Mouse (Mus musculus): ENCODE measurements at regions not wholly inside any gene's neighbourhood (a gene's known extent, or its start where the extent isn't known, plus 50 kb on each side); places are given as distances from the start of the nearest gene placed in this dataset.

- Histone ChIP-seq H3K9ac (ENCODE audit: insufficient read depth, low read depth) (no peak overlapping the region), H3K4me2 (ENCODE audit: insufficient read depth, low read depth, poor library complexity, severe bottlenecking) (no peak overlapping the region), H3K9me3 (replicated peaks; ENCODE audit: low read length) (no peaks in the 10 kb centered on the region), H3K4me3 (replicated peaks in 1 of 3; ENCODE audit: low read depth in 2 of 3, low read length in 2 of 3, poor library complexity in 1 of 3) (no peak overlapping the region), H3K27ac (ENCODE audit: insufficient read depth, low read depth) (no peak overlapping the region), H3K4me1 (ENCODE audit: control insufficient read depth in 1 of 2, insufficient read depth in 2 of 2) (no peaks in the 10 kb centered on the region), H3K79me2 (replicated peaks; ENCODE audit: control insufficient read depth, extremely low read depth, insufficient read depth, poor library complexity, severe bottlenecking) (no peaks in the 10 kb centered on the region), H3K36me3 (replicated peaks in 1 of 2; ENCODE audit: control insufficient read depth in 1 of 2, insufficient read depth in 1 of 2, low read length in 1 of 2) (no peaks in the 10 kb centered on the region), H3K27me3 (replicated peaks) (no peaks in the 10 kb centered on the region)
- TF ChIP-seq USF2 (conservative IDR thresholded peaks at IDR 0.05; ENCODE audit: low read depth, low read length) (no peak), USF1 (IDR thresholded peaks at IDR 0.05; ENCODE audit: low read depth, low read length) (no peak)
- dilution Hi-C loops (cut with MboI; ENCODE audit: extremely low pct_ligation_motif_present, extremely low pct_unique_long_range_greater_than_20kb, low sequenced_read_pairs), result no loop called here
- in situ Hi-C loops (cut with MboI; ENCODE audit: low pct_ligation_motif_present, low pct_unique_long_range_greater_than_20kb, low sequenced_read_pairs), result no loop called here
- DNase-seq (ENCODE audit: extremely low read depth), result no peak
Observed at GRCm38 (mm10) chr12:58027796-58028195, 183.8 kb upstream of the Sstr1 start.

GRCm38 (mm10) chr12:58056368-58056860 is 155.2 kb upstream of the Sstr1 start:
- Histone ChIP-seq H3K4me1 (ENCODE audit: control insufficient read depth in 1 of 2, insufficient read depth in 2 of 2) (peaks cover 0 to 12% of the 10 kb centered on the region in 2 experiments; a peak in 2 of 4 replicates), H3K79me2 (replicated peaks; ENCODE audit: control insufficient read depth, extremely low read depth, insufficient read depth, poor library complexity, severe bottlenecking) (no peaks in the 10 kb centered on the region), H3K27me3 (replicated peaks) (no peaks in the 10 kb centered on the region), H3K36me3 (replicated peaks in 1 of 2; ENCODE audit: control insufficient read depth in 1 of 2, insufficient read depth in 1 of 2, low read length in 1 of 2) (no peaks in the 10 kb centered on the region), H3K4me2 (ENCODE audit: insufficient read depth, low read depth, poor library complexity, severe bottlenecking) (no peak overlapping the region), H3K27ac (ENCODE audit: insufficient read depth, low read depth) (no peak overlapping the region), H3K9ac (ENCODE audit: insufficient read depth, low read depth) (no peak overlapping the region), H3K9me3 (replicated peaks; ENCODE audit: low read length) (no peaks in the 10 kb centered on the region), H3K4me3 (replicated peaks in 1 of 3; ENCODE audit: low read depth in 2 of 3, low read length in 2 of 3, poor library complexity in 1 of 3) (no peak overlapping the region)
- in situ Hi-C loops (cut with MboI; ENCODE audit: low pct_ligation_motif_present, low pct_unique_long_range_greater_than_20kb, low sequenced_read_pairs), result no loop called here
- TF ChIP-seq MEF2A (IDR thresholded peaks at IDR 0.05; ENCODE audit: borderline replicate concordance, low read depth, low read length), result no peak
- peak; percentile 50; the same call in 1 of the 2 replicates for TF ChIP-seq ZNF384 (IDR thresholded peaks at IDR 0.05; ENCODE audit: low read depth, low read length)
- dilution Hi-C loops (cut with MboI; ENCODE audit: extremely low pct_ligation_motif_present, extremely low pct_unique_long_range_greater_than_20kb, low sequenced_read_pairs), result no loop called here
- DNase-seq (ENCODE audit: extremely low read depth), result peak; percentile 38

- DNase-seq (ENCODE audit: extremely low read depth), result no peak
- Histone ChIP-seq H3K36me3 (replicated peaks in 1 of 2; ENCODE audit: control insufficient read depth in 1 of 2, insufficient read depth in 1 of 2, low read length in 1 of 2) (no peaks in the 10 kb centered on the region), H3K27ac (ENCODE audit: insufficient read depth, low read depth) (no peak overlapping the region), H3K79me2 (replicated peaks; ENCODE audit: control insufficient read depth, extremely low read depth, insufficient read depth, poor library complexity, severe bottlenecking) (no peaks in the 10 kb centered on the region), H3K4me1 (ENCODE audit: control insufficient read depth in 1 of 2, insufficient read depth in 2 of 2) (peaks cover 0 to 7% of the 10 kb centered on the region in 2 experiments; a peak in 1 of 4 replicates), H3K27me3 (replicated peaks) (no peaks in the 10 kb centered on the region), H3K4me2 (ENCODE audit: insufficient read depth, low read depth, poor library complexity, severe bottlenecking) (no peak overlapping the region), H3K9ac (ENCODE audit: insufficient read depth, low read depth) (no peak overlapping the region), H3K9me3 (replicated peaks; ENCODE audit: low read length) (no peaks in the 10 kb centered on the region), H3K4me3 (replicated peaks in 1 of 3; ENCODE audit: low read depth in 2 of 3, low read length in 2 of 3, poor library complexity in 1 of 3) (no peak overlapping the region)
- TF ChIP-seq UBTF (IDR thresholded peaks at IDR 0.05; ENCODE audit: low read depth, low read length) (no peak), USF1 (IDR thresholded peaks at IDR 0.05; ENCODE audit: low read depth, low read length) (no peak), MAFK (IDR thresholded peaks at IDR 0.05; ENCODE audit: insufficient replicate concordance, low read length) (no peak), GABPA (IDR thresholded peaks at IDR 0.05; ENCODE audit: insufficient replicate concordance, low read depth, low read length) (no peak), SIN3A (IDR thresholded peaks at IDR 0.05; ENCODE audit: low read length) (no peak), KAT2A (IDR thresholded peaks at IDR 0.05; ENCODE audit: insufficient replicate concordance, low read length) (no peak), POLR2AphosphoS2 (IDR thresholded peaks at IDR 0.05; ENCODE audit: low read depth, low read length) (no peak), ZMIZ1 (IDR thresholded peaks at IDR 0.05; ENCODE audit: low read depth, low read length) (no peak), IRF4 (IDR thresholded peaks at IDR 0.05; ENCODE audit: low read depth, low read length) (no peak), JUN (IDR thresholded peaks at IDR 0.05; ENCODE audit: insufficient read depth, low read depth, low read length) (no peak)
- dilution Hi-C loops (cut with MboI; ENCODE audit: extremely low pct_ligation_motif_present, extremely low pct_unique_long_range_greater_than_20kb, low sequenced_read_pairs), result no loop called here
- in situ Hi-C loops (cut with MboI; ENCODE audit: low pct_ligation_motif_present, low pct_unique_long_range_greater_than_20kb, low sequenced_read_pairs), result no loop called here
Observed at GRCm38 (mm10) chr12:58067318-58068223, 144.0 kb upstream of the Sstr1 start.
